Mouse (Mus musculus) liver, embryonic 14.5 days (tissue): Measurements from ENCODE around the gene Ralgapa1.

Source experiments
- CTCF ChIP-seq: IDR thresholded peaks from 2 replicates; pipeline ENCODE4 v1.5.1; 2016; ENCODE audit warnings: antibody characterized with exemption, low read depth, control low read depth
- EP300 ChIP-seq: IDR thresholded peaks from 2 replicates; pipeline ENCODE4 v1.6.1; 2016; ENCODE audit warnings: antibody characterized with exemption, low read depth

GRCm38 (mm10) chr12:55797103-55797502 lies 23.9 kb downstream of the Ralgapa1 start:
- TF ChIP-seq CTCF (no peak), EP300 (no peak)
